Mouse (Mus musculus): ENCODE measurements around the gene Gpr176.

Gpr176 gene

DNA sequence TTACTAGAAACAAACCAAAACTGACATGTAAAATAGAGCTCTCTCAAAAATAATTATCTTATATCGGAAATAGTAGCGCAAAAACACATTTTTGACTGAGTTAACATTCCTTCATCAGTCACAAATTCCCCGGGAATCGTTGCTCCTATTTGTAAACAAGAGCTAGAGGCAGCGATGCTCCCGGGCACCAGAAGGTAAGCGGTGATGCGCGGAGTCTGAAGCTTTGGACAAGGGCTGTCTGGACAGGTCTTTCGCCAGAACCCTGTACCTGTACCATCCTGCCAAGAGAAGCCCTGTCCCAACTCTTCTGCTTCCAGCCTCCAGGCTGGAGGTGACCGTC lies 688 bp downstream of the Gpr176 start:
- DNase-seq = no peak

DNA sequence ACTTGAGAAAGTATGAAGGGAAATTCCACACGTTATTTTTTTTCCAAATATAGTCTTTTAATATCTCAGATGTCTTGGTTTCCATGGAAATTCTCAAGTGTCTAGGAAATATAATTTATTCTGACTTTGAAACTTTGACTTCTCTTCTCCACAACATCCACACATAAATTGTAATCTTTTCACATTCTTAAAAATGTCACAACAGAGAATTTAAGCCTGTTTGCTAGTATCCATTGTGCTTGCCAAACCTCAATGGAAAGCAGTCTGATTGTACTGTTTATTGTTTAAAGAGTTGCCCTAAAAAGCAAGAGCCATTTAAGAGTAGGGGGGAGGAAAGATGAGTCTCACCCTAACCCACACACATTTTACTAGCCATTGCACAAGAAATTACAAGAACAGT lies 1.4 kb downstream of the Gpr176 start:
- DNase-seq = no peak

DNA sequence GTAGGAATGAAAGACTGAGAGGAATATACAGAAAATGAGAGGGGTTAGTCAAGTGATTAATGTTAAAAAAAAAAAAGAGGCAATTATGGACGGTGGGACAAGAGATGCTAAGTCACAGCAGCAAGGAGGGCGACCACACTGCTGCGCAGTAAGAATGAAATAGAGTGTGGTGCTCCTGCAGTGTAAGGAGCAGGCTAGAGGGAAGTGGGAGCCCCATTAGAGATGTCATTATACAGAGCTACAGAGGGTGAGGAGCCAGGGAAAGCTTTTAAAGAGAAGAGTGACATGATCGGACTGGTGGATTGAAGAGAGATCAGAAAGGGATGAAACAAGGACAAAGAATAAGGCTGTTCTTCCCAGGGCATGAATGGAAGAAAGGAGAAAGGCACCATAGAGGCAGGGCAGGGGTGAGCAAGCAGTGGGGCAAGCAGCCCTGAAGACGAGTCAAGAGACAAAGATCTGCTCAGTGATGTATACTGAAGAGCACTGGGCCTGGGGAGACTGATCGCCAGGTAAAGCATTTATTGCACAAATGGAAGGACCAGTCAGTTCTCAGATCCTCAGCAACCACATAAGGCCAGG lies 18.0 kb downstream of the Gpr176 start:
- DNase-seq = no peak

DNA sequence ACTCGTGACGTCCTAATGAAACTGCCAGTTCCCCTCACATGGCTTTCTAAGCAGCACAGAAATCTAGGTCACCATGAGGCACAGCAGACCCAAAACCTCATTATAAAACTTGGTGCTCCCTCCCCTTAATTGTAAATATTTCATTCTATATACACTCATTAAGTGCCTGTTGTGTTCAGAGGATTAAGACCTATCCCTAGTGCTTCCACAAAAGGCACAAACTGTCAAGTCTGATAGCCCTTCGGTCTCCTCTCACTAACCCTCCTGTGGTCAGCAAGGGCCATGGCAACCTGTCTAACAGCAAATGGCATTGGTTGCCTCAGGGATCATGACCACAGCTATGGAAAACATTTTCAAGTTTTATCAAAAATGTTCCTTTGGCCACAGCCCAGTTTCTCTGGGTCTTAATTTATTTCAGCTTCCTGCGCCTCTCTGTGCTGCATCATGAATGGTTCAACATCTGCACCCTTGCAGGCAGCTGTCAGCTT lies 19.3 kb downstream of the Gpr176 start:
- DNase-seq = no peak

GRCm38 (mm10) chr2:118353498-118353897 lies 19.7 kb downstream of the Gpr176 start:
- DNase-seq = no peak

DNA sequence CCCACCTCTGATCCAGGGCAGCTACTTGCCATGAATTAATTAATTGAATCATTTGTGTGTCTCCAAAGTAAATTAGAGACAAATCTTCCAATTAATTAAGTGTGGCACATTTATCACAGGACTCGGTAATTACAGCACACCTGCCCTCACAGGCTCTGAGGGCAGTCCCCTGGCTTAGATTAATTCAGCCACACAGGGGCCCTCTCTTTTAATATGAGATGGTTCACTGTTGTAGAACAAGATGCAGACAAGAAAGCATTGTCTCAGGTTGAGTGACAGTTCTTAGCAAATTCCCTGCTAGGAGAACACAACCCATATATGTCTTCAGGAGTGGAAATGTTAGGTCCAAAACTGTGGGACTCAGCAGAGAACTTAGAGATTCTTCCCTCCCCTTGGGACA lies 27.7 kb downstream of the Gpr176 start:
- no peak for DNase-seq

DNA sequence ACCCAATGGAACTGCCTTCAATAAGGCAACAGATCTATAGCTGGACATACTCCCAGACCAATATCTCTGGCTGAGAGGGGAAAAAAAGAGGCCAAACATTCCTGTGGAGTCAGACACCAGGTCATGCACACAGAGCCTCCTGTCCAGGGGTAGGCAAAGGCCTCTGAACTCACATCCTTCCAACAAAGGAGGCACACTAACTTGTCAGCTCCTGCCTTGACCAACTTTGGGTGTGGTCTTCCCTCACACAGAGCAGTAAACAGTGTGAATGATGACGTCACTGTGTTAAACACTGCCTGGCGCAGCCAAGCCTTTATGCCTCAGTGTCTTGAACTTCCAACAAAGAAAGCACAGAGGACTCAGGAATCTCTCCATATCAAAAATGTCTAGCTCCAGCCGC lies 29.3 kb downstream of the Gpr176 start:
- DNase-seq = no peak

DNA sequence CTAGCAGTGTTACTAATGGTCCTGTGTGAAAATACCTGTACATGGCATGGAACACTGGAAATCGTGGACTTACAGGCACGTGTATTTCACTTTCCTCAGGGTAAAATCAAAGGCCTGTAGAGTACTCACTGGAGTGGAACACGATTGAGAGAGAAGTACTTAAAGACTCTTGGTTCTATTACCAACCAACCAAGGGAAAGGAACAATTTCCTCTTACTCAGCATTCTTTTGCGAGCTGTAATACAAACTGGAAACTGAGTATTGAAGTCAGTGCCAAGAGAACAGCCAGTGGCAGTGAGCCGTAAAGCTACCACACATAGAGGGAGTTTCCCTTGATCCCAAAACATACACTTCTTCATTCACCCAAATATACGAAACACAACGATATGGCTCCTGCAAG lies 31.9 kb downstream of the Gpr176 start:
- no peak for DNase-seq

DNA sequence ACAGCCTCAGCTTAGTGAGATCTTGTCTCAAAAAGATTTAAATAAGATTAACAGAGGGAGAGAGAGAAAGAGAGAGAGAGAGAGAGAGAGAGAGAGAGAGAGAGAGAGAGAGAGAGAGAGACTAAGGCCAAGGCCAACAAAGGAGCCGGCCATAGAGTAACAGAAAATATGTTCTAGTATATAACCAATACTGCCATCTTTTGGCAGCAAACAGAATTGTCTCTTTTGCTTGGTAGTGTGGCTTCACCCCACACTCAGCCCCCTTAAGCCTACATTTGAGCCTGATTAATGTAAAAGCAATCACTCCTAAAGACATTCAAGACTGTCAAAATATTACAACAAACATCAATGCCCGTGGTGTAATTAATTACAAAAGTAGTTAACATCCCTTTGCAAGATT lies 37.1 kb downstream of the Gpr176 start:
- peak in 1 of 2 experiments; percentile 20 for DNase-seq

DNA sequence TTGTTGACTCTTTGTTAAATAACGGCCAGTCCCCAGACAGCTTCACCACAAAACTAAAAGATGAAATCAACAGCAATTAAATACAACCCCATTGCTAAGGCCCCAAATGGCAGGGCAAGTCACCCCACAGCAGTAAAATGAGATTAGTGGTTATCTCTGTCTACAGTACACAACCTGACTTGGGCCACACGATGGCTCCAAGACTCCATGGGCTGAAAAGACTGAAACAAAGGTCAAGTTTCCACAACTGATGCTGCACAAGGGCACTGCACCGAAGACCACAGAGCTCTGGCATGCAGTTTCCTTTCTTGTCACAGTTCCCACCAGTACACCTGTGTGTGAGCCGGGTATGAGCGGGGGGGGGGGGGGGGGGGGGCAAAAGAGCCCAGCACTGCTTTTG lies 50.6 kb downstream of the Gpr176 start:
- DNase-seq = no peak

DNA sequence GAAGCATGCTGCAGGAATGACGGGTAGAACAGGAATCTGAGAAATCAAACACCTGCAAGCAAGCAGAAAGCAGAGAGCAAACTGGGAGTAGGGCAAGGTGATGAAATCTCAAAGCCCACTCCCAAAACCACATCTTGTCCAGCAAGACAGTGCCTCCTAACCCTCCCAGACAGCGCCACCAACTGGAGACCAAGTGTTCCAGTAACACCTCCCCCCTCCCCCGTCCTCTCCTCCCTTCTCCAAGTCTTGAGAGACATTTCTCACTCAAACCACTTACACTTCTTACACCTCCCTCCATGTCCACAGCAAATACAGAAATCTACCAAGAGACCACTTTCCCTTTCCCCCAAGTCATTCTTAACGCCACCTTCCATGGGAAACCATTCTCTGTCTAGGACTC lies 51.4 kb downstream of the Gpr176 start:
- DNase-seq = no peak

- no peak for DNase-seq
These were observed 52.1 kb downstream of the Gpr176 start for GRCm38 (mm10) chr2:118321094-118321493.

- no peak for DNase-seq
These were observed 52.7 kb downstream of the Gpr176 start for GRCm38 (mm10) chr2:118320519-118320918.

- no peak for DNase-seq
These were observed 54.0 kb downstream of the Gpr176 start for GRCm38 (mm10) chr2:118319176-118319575.

- DNase-seq = no peak
These were observed 56.3 kb downstream of the Gpr176 start for GRCm38 (mm10) chr2:118316939-118317338.

DNA sequence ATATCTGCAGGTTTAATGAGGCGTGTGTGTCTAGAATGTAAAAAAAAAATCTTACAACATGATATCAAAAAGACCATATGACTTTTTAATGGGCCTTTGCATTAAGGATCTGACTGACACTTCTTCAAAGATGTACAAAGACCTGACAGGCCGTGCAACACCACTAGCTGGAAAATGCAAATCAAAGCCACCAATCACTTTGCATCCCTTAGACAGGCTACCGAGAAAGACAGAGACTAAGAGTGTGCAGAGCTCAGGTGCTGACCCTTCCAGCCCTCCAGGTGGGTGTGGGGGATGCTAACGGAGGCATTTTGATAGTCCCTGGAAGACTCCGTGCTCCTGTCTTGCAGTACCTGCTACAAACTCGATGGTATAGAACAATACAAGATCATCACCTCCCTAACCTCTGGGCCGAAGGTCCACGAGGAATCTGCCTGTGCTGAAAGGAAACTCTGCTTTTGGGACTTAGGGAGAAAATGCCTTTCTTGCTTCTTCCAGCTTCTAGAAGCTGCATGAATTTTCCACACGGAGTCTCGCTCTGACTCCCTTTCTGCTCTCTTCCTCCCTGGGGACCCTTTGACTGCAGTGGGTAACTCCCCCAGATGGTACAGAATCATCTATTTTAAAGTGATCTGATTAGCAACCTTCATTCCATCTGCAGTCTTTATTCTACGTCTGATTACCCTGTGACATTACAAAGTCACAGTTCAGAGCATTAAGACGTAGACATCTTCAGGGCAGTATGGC lies 57.4 kb downstream of the Gpr176 start:
- DNase-seq = no peak

DNA sequence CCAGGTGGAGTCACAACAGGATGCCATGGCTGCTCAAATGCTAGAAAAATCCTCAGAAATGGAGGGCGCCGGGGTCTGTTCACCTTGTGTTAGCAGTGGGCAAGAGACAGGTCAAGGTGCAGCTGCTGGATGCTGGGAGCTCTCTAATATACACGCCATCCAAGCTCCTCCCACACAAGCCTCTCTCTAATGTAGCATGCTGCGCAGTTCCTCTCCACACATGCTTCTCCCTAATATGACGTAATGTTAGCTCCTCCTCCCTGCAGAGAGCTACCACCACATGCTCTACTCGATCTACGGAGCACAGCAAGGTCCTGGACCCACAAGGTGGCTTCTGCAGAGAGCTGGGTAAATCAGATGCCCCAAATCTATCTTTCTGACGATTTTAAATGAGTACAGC lies 65.7 kb downstream of the Gpr176 start:
- peak; percentile 78 to 80 for DNase-seq

GRCm38 (mm10) chr2:118306966-118307365 lies 66.3 kb downstream of the Gpr176 start:
- DNase-seq = peak; percentile 51 to 75

- no peak for DNase-seq
These were observed 66.7 kb downstream of the Gpr176 start for GRCm38 (mm10) chr2:118306522-118306895.

DNA sequence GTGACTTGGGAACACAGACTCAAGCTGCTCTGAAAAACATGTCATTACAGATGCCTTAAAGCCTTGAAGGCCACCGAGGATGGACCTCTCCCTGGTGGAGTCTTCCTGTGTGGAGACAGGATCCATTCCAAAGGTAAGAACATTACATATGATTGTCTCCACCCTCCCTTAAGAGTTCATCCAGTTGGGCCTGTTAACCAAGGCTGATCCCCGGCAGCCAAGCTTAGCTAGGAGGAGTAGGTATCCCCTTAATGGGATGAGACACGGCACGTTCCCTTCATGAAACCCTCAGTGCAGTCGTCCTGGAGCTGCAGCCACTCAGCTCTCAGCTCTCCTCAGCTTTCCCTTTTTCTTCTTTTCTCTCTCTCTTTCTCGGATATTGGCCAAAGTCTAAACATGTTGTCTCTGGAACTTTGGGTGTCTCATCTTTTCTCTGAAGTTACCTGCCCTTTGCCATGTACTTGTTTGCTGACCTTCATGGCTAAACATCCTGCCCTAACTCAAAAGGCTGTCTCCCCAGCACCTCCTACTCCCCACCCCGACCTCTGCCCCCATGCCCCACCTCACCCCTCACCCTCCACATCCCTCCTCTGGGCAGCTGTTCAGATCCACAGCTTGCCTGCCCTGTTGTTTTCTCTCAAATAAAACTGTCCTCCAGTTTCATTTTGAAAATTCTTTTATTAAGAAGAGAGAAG lies 67.2 kb downstream of the Gpr176 start:
- DNase-seq = no peak

DNA sequence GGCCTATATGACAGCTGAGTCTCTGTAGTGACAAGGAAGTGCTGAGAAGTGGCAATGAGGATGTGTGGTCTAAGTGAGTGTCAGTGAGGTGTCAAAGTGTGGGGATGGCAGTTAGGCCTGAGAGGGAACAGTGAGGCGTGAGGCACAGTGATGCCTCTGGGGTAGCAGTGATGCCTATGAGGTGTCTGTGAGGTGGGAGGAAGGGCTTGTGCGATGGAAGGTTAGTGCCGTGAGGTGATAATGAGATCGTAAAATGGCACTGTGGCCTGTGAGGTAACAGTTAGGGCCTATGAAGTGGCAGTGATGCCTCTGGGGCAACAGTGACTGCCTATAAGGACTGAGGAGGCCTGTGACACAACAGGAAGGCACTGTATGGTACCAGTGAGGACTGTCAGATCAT lies 69.8 kb downstream of the Gpr176 start:
- no peak for DNase-seq

- DNase-seq = no peak
These were observed 71.6 kb downstream of the Gpr176 start for GRCm38 (mm10) chr2:118301656-118302055.

GRCm38 (mm10) chr2:118301041-118301545 lies 72.1 kb downstream of the Gpr176 start:
- no peak for DNase-seq

DNA sequence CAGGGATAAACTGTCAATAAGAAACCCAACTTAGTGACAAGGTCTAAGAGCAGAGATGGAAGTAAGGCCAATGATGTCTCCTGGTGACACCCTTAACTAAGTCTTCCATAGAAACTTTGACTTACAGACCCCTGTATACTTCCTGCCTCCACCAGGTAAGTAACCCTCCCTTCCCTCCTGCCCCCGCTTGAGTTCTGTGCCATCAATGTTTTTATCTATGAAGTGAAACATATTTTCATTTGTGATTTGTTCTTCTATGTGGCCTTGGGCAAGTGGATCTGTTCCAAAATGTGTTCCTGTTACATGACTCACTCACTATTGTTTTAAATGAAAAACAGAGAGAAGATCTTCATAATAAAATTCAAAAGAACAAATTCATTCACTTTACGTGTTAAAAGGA lies 73.2 kb downstream of the Gpr176 start:
- no peak for DNase-seq
